Mouse (Mus musculus): ENCODE results near the gene Kifc3. TPM values are rescaled to one million over a fixed set of nuclear protein-coding genes. Genes with fewer than 3 reads are reported as not detected.
A peak's percentile ranks its signal among the peaks of the same experiment; 100 is the strongest.

The Kifc3 gene
- polyA plus RNA-seq, 1 experiment from 2014 or later = 5.9 TPM

DNA sequence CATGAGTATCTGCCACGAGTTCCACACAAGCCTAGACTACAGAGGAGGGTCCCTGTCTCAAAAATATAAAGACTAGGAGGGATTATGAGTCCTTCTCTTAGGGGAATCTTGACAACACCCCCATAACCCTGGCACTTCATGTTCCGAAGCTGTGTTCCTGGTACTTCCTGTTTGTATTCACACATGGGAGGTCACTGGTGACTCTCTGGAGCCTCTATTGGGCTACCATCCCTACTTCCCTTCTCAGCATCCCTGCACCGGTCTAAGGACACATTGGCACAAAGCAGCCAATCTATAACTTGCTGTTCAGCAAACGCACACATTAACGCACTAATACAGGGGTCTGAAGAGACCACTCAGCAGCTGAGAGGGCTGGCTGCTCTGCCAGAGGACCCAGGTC, 70.6 kb downstream of the Kifc3 start:
- ATAC-seq (replicated peaks; ENCODE audit: low FRiP score) = no peak
- Histone ChIP-seq H3K4me2 (ENCODE audit: low read depth, low read length, severe bottlenecking) (no peak overlapping the region), H3K27me3 (ENCODE audit: control insufficient read depth, insufficient read depth, low read length) (peaks cover 3% of the 10 kb centered on the region), H3K4me1 (replicated peaks; ENCODE audit: control insufficient read depth, insufficient read depth, low read length) (no peaks in the 10 kb centered on the region), H3K27ac (ENCODE audit: low read depth, low read length) (no peak overlapping the region), H3K36me3 (ENCODE audit: control insufficient read depth, insufficient read depth, low read length) (no peaks in the 10 kb centered on the region), H3K4me3 (ENCODE audit: low read depth, low read length) (no peak overlapping the region), H3K9ac (ENCODE audit: low read length) (no peak overlapping the region), H3K9me3 (ENCODE audit: control insufficient read depth, low read length) (no peaks in the 10 kb centered on the region)
- no peak for DNase-seq (ENCODE audit: low spot score)
- whole genome bisulfite sequencing = 80% methylated on average over 5 of the region's 5 CpGs

DNA sequence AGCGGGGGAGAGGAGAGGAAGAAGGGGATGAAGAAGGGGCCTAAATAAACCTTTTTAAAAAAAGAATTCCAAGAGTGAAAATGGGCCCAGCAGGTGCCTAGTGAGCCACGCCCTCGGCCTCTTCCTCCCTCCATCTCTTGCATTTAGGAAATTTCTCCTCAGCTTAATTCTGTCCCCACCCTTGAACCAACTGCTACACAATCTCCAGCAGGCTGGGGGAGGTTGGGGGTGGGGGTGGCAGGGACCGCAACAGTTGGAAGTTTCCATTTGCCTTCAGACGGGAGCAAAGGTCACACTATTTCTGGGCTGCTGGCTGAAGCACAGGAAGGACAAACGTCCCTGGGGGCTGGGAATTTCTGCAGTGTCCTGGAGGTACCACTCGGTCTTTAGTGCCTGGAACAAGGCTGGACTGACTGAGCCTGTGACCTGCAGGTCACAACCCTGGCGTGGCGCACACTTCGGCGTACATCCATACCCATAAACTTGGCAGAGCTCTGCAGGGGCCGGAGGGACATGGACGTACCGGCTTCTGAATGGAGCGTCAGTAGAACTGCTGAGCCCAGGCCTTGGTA, 71.6 kb downstream of the Kifc3 start:
- H3K27ac ChIP-seq (ENCODE audit: low read depth, low read length) = no peak overlapping the region
- no peak for DNase-seq (ENCODE audit: low spot score)
- no peaks in the 10 kb centered on the region for H3K9me3 ChIP-seq (ENCODE audit: control insufficient read depth, low read length)
- WGBS = 67% methylated on average over 15 of the region's 15 CpGs
- no peaks in the 10 kb centered on the region for H3K27me3 ChIP-seq (ENCODE audit: control insufficient read depth, insufficient read depth, low read length)
- no peak overlapping the region for H3K4me2 ChIP-seq (ENCODE audit: low read depth, low read length, severe bottlenecking)
- H3K4me1 ChIP-seq (replicated peaks; ENCODE audit: control insufficient read depth, insufficient read depth, low read length) = no peaks in the 10 kb centered on the region
- ATAC-seq (replicated peaks; ENCODE audit: low FRiP score) = no peak
- H3K36me3 ChIP-seq (ENCODE audit: control insufficient read depth, insufficient read depth, low read length) = no peaks in the 10 kb centered on the region
- H3K9ac ChIP-seq (ENCODE audit: low read length) = no peak overlapping the region
- H3K4me3 ChIP-seq (ENCODE audit: low read depth, low read length) = no peak overlapping the region

DNA sequence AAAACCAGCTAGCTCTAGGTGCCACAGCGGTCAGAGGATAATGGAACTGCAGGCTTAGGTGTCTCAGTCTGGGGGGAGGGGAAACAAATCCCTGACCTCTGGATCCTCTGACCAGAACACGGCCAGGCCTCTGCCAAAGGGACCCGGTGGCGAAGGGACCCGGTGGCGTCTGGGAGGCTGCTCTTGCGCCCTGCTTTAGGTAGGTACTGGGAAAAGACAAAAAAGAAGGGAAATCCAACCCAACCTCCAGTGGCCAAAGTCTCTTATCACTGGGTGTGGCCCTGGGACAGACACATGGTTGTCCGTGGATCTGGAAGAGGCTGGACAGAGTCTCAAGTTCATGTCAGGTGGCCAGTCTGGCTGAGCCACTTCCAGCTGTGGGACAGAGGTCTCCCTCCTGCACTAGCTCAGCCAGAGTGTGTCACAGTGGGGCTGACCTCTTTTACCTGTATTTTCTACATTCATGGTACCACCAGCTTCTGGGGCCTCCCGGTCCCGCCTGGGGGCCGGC, 73.8 kb downstream of the Kifc3 start:
- Histone ChIP-seq H3K36me3 (ENCODE audit: control insufficient read depth, insufficient read depth, low read length) (no peaks in the 10 kb centered on the region), H3K9me3 (ENCODE audit: control insufficient read depth, low read length) (no peaks in the 10 kb centered on the region), H3K4me1 (replicated peaks; ENCODE audit: control insufficient read depth, insufficient read depth, low read length) (no peaks in the 10 kb centered on the region), H3K9ac (ENCODE audit: low read length) (no peak overlapping the region), H3K4me3 (ENCODE audit: low read depth, low read length) (no peak overlapping the region), H3K27me3 (ENCODE audit: control insufficient read depth, insufficient read depth, low read length) (no peaks in the 10 kb centered on the region), H3K27ac (ENCODE audit: low read depth, low read length) (no peak overlapping the region), H3K4me2 (ENCODE audit: low read depth, low read length, severe bottlenecking) (no peak overlapping the region)
- ATAC-seq (replicated peaks; ENCODE audit: low FRiP score) = no peak
- DNase-seq (ENCODE audit: low spot score) = no peak
- 91% methylated on average over 11 of the region's 11 CpGs for WGBS

DNA sequence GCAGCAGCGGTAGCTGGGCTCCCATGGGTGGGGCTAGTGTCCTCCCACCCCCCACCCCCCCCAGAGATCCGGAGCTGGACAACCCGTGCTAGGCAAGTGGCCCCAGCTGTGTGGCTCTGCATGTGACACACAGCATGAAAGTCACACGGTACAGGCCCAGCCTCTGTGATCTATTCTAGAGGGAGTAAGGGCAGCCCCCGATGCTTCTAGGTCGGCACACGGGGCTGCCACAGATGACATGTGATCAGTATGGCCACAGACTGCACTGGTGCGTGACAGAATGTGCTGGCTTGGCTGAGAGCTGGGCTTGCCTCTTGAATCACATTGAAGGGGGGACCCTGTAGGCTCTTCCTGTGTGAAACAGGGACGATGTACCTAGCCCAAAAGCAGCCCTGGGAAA, 75.0 kb downstream of the Kifc3 start:
- H3K27ac ChIP-seq (ENCODE audit: low read depth, low read length) = no peak overlapping the region
- ATAC-seq (replicated peaks; ENCODE audit: low FRiP score) (no peak), DNase-seq (ENCODE audit: low spot score) (no peak)
- no peaks in the 10 kb centered on the region for H3K4me1 ChIP-seq (replicated peaks; ENCODE audit: control insufficient read depth, insufficient read depth, low read length)
- H3K4me2 ChIP-seq (ENCODE audit: low read depth, low read length, severe bottlenecking) = no peak overlapping the region
- 80% methylated on average over 9 of the region's 9 CpGs for WGBS
- no peaks in the 10 kb centered on the region for H3K9me3 ChIP-seq (ENCODE audit: control insufficient read depth, low read length)
- H3K27me3 ChIP-seq (ENCODE audit: control insufficient read depth, insufficient read depth, low read length) = no peaks in the 10 kb centered on the region
- no peak overlapping the region for H3K9ac ChIP-seq (ENCODE audit: low read length)
- H3K4me3 ChIP-seq (ENCODE audit: low read depth, low read length) = no peak overlapping the region
- H3K36me3 ChIP-seq (ENCODE audit: control insufficient read depth, insufficient read depth, low read length) = no peaks in the 10 kb centered on the region

DNA sequence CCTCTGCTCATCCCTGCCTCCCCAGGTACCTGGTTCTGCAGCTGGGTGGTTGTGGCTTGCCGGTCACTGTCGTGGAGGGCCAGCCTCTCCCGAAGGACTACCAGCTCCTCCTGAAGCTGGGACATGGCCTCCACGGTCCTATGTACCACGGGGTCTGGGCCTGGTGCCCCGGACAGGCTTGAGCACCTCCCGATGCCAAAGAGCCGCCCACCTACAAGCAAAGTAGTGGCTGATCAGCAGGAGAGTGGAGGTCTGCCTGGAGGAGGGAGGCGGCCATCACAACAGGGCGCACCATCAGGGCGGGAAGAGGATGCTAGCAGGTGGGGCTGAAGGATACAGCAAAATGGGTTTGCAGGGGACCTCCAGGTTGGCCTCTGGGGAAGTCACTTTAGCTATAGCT, 76.1 kb downstream of the Kifc3 start:
- DNase-seq (ENCODE audit: low spot score) (no peak), ATAC-seq (replicated peaks; ENCODE audit: low FRiP score) (no peak)
- Histone ChIP-seq H3K9ac (ENCODE audit: low read length) (no peak overlapping the region), H3K27ac (ENCODE audit: low read depth, low read length) (no peak overlapping the region), H3K9me3 (ENCODE audit: control insufficient read depth, low read length) (no peaks in the 10 kb centered on the region), H3K4me3 (ENCODE audit: low read depth, low read length) (no peak overlapping the region), H3K4me1 (replicated peaks; ENCODE audit: control insufficient read depth, insufficient read depth, low read length) (no peaks in the 10 kb centered on the region), H3K27me3 (ENCODE audit: control insufficient read depth, insufficient read depth, low read length) (no peaks in the 10 kb centered on the region), H3K36me3 (ENCODE audit: control insufficient read depth, insufficient read depth, low read length) (no peaks in the 10 kb centered on the region), H3K4me2 (ENCODE audit: low read depth, low read length, severe bottlenecking) (no peak overlapping the region)
- WGBS = 86% methylated on average over 11 of the region's 11 CpGs

DNA sequence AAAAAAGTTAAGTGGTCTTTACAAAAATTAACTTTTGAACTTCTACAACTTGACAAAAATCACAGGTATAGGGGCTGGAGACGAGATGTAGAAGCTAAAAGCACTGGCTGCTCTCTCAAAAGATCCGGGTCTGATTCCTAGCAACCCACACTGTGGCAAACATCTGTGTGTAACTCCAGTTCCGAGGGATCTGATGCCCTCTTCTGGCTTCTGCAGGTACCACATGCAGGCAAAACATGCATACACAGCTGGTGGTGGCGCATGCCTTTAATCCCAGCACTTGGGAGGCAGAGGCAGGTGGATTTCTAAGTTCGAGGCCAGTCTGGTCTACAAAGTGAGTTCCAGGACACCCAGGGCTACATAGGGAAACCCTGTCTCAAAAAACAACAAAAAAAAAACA, 79.2 kb downstream of the Kifc3 start:
- Histone ChIP-seq H3K4me2 (ENCODE audit: low read depth, low read length, severe bottlenecking) (no peak overlapping the region), H3K9me3 (ENCODE audit: control insufficient read depth, low read length) (no peaks in the 10 kb centered on the region), H3K27me3 (ENCODE audit: control insufficient read depth, insufficient read depth, low read length) (no peaks in the 10 kb centered on the region), H3K36me3 (ENCODE audit: control insufficient read depth, insufficient read depth, low read length) (no peaks in the 10 kb centered on the region), H3K4me1 (replicated peaks; ENCODE audit: control insufficient read depth, insufficient read depth, low read length) (no peaks in the 10 kb centered on the region), H3K27ac (ENCODE audit: low read depth, low read length) (no peak overlapping the region), H3K4me3 (ENCODE audit: low read depth, low read length) (no peak overlapping the region), H3K9ac (ENCODE audit: low read length) (no peak overlapping the region)
- 88% methylated on average over 5 of the region's 5 CpGs for WGBS
- ATAC-seq (replicated peaks; ENCODE audit: low FRiP score) (no peak), DNase-seq (ENCODE audit: low spot score) (no peak)

DNA sequence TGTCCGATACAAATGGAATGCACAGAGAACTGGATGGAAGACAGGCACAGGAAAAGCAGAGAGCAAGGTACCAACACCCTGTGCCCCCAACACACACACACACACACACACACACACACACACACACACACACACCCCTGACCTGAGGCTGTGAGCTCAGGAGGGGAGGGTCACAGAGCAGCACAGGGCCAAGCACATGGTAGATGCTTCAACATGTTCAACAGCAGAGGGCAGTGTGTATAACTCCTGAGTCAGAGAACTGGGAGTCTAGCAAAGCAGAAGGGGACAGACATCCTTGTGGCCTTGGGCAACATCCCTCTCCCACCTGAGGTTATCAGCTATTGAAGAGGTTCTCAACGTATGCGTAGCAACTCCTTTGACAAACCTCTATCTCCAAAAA, 88.9 kb downstream of the Kifc3 start:
- WGBS = 78% methylated on average over 3 of the region's 3 CpGs
- no peak overlapping the region for H3K9ac ChIP-seq (ENCODE audit: low read length)
- peak; percentile 55 for DNase-seq (ENCODE audit: low spot score)

DNA sequence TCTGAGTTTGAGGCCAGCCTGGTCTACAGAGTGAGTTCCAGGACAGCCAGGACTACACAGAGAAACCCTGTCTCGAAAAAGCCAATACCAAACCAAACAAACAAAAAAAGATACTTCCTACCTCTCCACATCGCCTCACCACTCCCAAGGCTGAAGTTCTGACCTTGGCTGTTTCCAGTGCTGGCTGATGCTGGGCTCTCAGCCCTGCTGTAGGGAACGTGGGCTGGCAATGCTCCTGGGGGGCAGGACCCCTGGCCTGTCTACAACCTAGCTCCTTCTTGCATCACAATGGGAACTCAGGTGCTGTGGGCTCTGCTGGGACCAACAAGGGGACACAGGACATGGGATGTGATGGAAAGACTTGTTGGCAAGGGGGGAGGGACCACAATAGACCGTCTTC, 89.5 kb downstream of the Kifc3 start:
- no peak overlapping the region for H3K27ac ChIP-seq (ENCODE audit: low read depth, low read length)
- ATAC-seq (replicated peaks; ENCODE audit: low FRiP score) = no peak

More for the DNA sequence above, 88.9 kb downstream of the Kifc3 start:
- peak; percentile 44; the same call in 1 of the 2 replicates for ATAC-seq (replicated peaks; ENCODE audit: low FRiP score)
- Histone ChIP-seq H3K9me3 (ENCODE audit: control insufficient read depth, low read length) (no peaks in the 10 kb centered on the region), H3K27me3 (ENCODE audit: control insufficient read depth, insufficient read depth, low read length) (no peaks in the 10 kb centered on the region), H3K4me1 (replicated peaks; ENCODE audit: control insufficient read depth, insufficient read depth, low read length) (no peaks in the 10 kb centered on the region), H3K27ac (ENCODE audit: low read depth, low read length) (no peak overlapping the region), H3K36me3 (ENCODE audit: control insufficient read depth, insufficient read depth, low read length) (no peaks in the 10 kb centered on the region), H3K4me2 (ENCODE audit: low read depth, low read length, severe bottlenecking) (no peak overlapping the region), H3K4me3 (ENCODE audit: low read depth, low read length) (no peak overlapping the region)

DNA sequence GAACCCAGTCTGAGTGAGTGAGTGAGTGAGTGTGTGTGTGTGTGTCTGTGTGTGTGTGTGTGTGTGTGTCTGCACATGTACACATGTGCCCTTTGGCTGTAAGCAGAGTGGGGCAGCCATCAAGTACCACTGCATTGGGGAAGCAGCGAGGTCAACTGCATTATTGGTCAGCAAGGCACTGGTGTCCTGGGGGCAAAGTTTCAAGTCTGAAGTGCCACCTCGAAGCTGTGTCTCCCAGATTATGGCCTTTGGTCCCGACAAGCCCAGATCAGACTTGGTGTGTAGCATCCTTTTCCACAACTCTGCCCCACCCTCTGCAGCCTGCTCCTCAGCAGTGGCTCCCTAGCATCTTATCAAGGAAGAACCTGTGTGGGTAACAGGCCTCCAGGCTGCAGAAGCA, 90.0 kb downstream of the Kifc3 start:
- H3K9me3 ChIP-seq (ENCODE audit: control insufficient read depth, low read length) = no peaks in the 10 kb centered on the region
- no peaks in the 10 kb centered on the region for H3K4me1 ChIP-seq (replicated peaks; ENCODE audit: control insufficient read depth, insufficient read depth, low read length)
- no peak for DNase-seq (ENCODE audit: low spot score)
- H3K27ac ChIP-seq (ENCODE audit: low read depth, low read length) = no peak overlapping the region
- H3K36me3 ChIP-seq (ENCODE audit: control insufficient read depth, insufficient read depth, low read length) = no peaks in the 10 kb centered on the region
- 86% methylated on average over 3 of the region's 3 CpGs for WGBS
- ATAC-seq (replicated peaks; ENCODE audit: low FRiP score) = no peak
- H3K4me3 ChIP-seq (ENCODE audit: low read depth, low read length) = no peak overlapping the region
- no peak overlapping the region for H3K9ac ChIP-seq (ENCODE audit: low read length)
- no peaks in the 10 kb centered on the region for H3K27me3 ChIP-seq (ENCODE audit: control insufficient read depth, insufficient read depth, low read length)
- H3K4me2 ChIP-seq (ENCODE audit: low read depth, low read length, severe bottlenecking) = no peak overlapping the region

More for the DNA sequence above, 89.5 kb downstream of the Kifc3 start:
- H3K4me1 ChIP-seq (replicated peaks; ENCODE audit: control insufficient read depth, insufficient read depth, low read length) = no peaks in the 10 kb centered on the region
- H3K4me2 ChIP-seq (ENCODE audit: low read depth, low read length, severe bottlenecking) = no peak overlapping the region
- no peak overlapping the region for H3K4me3 ChIP-seq (ENCODE audit: low read depth, low read length)
- no peaks in the 10 kb centered on the region for H3K27me3 ChIP-seq (ENCODE audit: control insufficient read depth, insufficient read depth, low read length)
- WGBS = 84% methylated on average over 4 of the region's 4 CpGs
- no peaks in the 10 kb centered on the region for H3K36me3 ChIP-seq (ENCODE audit: control insufficient read depth, insufficient read depth, low read length)
- no peak overlapping the region for H3K9ac ChIP-seq (ENCODE audit: low read length)
- H3K9me3 ChIP-seq (ENCODE audit: control insufficient read depth, low read length) = no peaks in the 10 kb centered on the region
- DNase-seq (ENCODE audit: low spot score) = no peak

Data from forebrain, embryonic 11.5 days (tissue).